Mouse (Mus musculus) heart, embryonic 11.5 days (tissue): ENCODE results near the gene Ttll5. TPM values are rescaled to one million over a fixed set of nuclear protein-coding genes. Genes with fewer than 3 reads are reported as not detected.

Experiments used
- ATAC-seq: fragments of 200-750 bp; cut with Nextera tagmentation; replicated peaks from 2 replicates; pipeline ENCODE4 v1.8.0; 2017; ENCODE audit warnings: moderate library complexity; ENCODE audit not compliant: insufficient number of reproducible peaks, low FRiP score, low TSS enrichment
- H3K27ac ChIP-seq: fragments of 300-500 bp; sonication (generic); 2 replicates; pipeline ENCODE4 v1.5.1; 2014; ENCODE audit warnings: mild to moderate bottlenecking, low read depth, low read length
- H3K27me3 ChIP-seq: fragments of 300-500 bp; sonication (generic); 2 replicates; pipeline ENCODE4 v1.6.1; 2014; ENCODE audit warnings: mild to moderate bottlenecking, low read length, mixed read lengths; ENCODE audit not compliant: control insufficient read depth, insufficient read depth
- H3K36me3 ChIP-seq: fragments of 300-500 bp; sonication (generic); 2 replicates; pipeline ENCODE4 v1.6.1; 2014; ENCODE audit warnings: mild to moderate bottlenecking, low read length, moderate library complexity, mixed read lengths; ENCODE audit not compliant: control insufficient read depth, insufficient read depth
- H3K4me1 ChIP-seq: fragments of 300-500 bp; sonication (generic); 2 replicates; pipeline ENCODE4 v1.6.1; 2014; ENCODE audit warnings: low read length; ENCODE audit not compliant: control insufficient read depth, insufficient read depth
- H3K4me2 ChIP-seq: fragments of 300-500 bp; sonication (generic); 2 replicates; pipeline ENCODE4 v1.6.1; 2014; ENCODE audit warnings: mild to moderate bottlenecking, moderate library complexity
- H3K4me3 ChIP-seq: fragments of 300-500 bp; sonication (generic); 2 replicates; pipeline ENCODE4 v1.5.1; 2014; ENCODE audit warnings: low read depth, low read length
- H3K9ac ChIP-seq: fragments of 300-500 bp; sonication (generic); 2 replicates; pipeline ENCODE4 v1.6.1; 2014; ENCODE audit warnings: mild to moderate bottlenecking, low read depth, low read length, moderate library complexity
- H3K9me3 ChIP-seq: fragments of 300-500 bp; sonication (generic); replicated peaks from 2 replicates; pipeline ENCODE4 v1.6.1; 2016; ENCODE audit warnings: low read length; ENCODE audit not compliant: control insufficient read depth
- WGBS: fragments of 180-500 bp; shearing (Covaris S2); extraction: QIAGEN DNeasy Blood & Tissue Kit; methylation state at CpG from one replicate; pipeline ENCODE4 v1.1.7; 2014; ENCODE audit not compliant: insufficient replicate concordance; 5-methylcytosine and 5-hydroxymethylcytosine counted together
- polyA plus RNA-seq: library from polyadenylated mRNA; unstranded; fragments of >200 nt; fragmentation: Nextera tagmentation; extraction: Ambion mirVana; gene quantifications from 2 replicates; pipeline ENCODE4 v1.2.1, GENCODE M21; 2014

Gene Ttll5
- polyA plus RNA-seq, 1 experiment from 2014 or later, result 16.2 TPM

DNA sequence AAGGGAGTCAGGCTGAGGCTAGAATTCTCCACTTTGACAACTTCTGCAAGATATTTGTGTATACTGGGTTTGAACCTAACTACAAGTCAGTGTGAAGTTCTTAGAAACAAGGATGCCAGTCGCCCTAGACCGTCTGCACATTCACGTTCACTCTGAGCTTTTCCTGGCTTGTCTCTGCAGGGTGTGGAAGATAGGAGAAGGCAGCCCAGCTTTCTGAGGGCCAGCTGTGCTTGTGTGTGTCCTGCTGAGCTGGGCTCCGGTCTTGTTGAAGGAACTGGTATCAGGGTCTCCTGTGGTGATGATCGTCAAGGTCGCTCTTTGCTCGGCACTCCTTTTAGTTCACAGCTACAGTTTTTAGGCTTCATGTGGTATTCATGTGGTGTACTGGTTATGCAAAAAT is 161.6 kb downstream of the Ttll5 start:
- no peaks in the 10 kb centered on the region for H3K36me3 ChIP-seq
- 32% methylated on average over 7 of the region's 7 CpGs for WGBS
- no peak overlapping the region for H3K9ac ChIP-seq
- H3K4me1 ChIP-seq, result peaks cover 16% of the 10 kb centered on the region
- H3K27ac ChIP-seq, result no peak overlapping the region
- ATAC-seq, result no peak
- H3K4me2 ChIP-seq, result no peak overlapping the region; the same call in 1 of the 2 replicates
- H3K9me3 ChIP-seq, result no peaks in the 10 kb centered on the region
- H3K4me3 ChIP-seq, result no peak overlapping the region
- H3K27me3 ChIP-seq, result no peaks in the 10 kb centered on the region

DNA sequence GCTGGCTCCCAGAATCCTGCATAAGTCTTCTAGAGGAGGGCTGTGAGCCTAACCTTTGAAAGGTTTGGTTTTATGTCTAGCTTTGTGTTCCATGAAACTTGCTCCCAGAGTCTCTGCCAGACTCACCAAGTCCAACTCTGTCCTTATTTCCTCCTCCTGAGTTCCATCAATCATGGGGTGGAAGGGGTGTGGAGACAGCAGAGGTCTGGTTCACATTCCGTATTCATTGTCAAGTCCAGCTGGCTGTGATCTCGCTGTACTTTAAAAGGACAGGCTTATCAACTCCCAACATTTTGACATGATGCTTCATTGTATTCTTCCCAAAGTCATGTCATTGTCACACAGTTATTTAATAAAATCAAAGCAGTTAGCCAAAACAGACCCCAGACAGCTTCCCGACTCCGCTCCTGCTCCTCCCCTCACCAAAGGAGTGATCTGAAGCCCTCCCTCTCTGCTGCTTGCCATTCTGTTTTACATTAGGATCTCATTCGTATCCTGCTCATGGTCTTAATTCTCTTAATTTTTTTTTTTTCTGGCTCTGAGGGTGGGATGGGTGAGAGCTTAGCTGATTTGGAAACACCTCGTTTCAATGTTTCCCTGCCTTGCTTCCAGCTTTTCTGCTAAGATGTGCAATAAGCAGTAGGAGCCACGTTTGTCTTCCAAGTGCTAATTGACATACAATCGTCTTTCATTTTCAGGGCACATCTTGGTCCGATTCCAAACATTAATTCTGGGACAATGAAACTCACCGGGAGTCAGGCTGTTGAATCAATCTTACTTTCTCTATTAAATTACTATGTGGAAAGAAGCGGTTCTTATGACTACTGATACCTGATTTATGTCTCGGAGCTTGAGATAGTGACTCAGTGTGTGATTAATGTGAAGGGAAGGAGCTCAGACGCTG is 162.3 kb downstream of the Ttll5 start:
- 56% methylated on average over 13 of the region's 13 CpGs for WGBS
- no peak overlapping the region; the same call in 1 of the 2 replicates for H3K4me2 ChIP-seq
- H3K27me3 ChIP-seq, result no peaks in the 10 kb centered on the region
- H3K9me3 ChIP-seq, result no peaks in the 10 kb centered on the region
- no peak overlapping the region for H3K27ac ChIP-seq
- no peak overlapping the region for H3K9ac ChIP-seq
- peaks cover 16% of the 10 kb centered on the region for H3K4me1 ChIP-seq
- no peak for ATAC-seq
- no peaks in the 10 kb centered on the region for H3K36me3 ChIP-seq
- no peak overlapping the region for H3K4me3 ChIP-seq

- H3K36me3 ChIP-seq, result no peaks in the 10 kb centered on the region
- H3K4me3 ChIP-seq, result no peak overlapping the region
- peaks cover 16% of the 10 kb centered on the region for H3K4me1 ChIP-seq
- 79% methylated on average over 5 of the region's 5 CpGs for WGBS
- no peaks in the 10 kb centered on the region for H3K9me3 ChIP-seq
- H3K27me3 ChIP-seq, result no peaks in the 10 kb centered on the region
- H3K9ac ChIP-seq, result no peak overlapping the region
- ATAC-seq, result no peak
- H3K4me2 ChIP-seq, result no peak overlapping the region
- no peak overlapping the region for H3K27ac ChIP-seq
Observed at GRCm38 (mm10) chr12:85987444-85987889, 163.0 kb downstream of the Ttll5 start.

GRCm38 (mm10) chr12:85988121-85988520 is 163.7 kb downstream of the Ttll5 start:
- H3K36me3 ChIP-seq, result no peaks in the 10 kb centered on the region
- H3K9me3 ChIP-seq, result no peaks in the 10 kb centered on the region
- no peak overlapping the region for H3K9ac ChIP-seq
- H3K27me3 ChIP-seq, result no peaks in the 10 kb centered on the region
- H3K4me2 ChIP-seq, result no peak overlapping the region
- no peak overlapping the region for H3K4me3 ChIP-seq
- 90% methylated on average over 4 of the region's 4 CpGs for WGBS
- peaks cover 16% of the 10 kb centered on the region for H3K4me1 ChIP-seq
- H3K27ac ChIP-seq, result no peak overlapping the region
- ATAC-seq, result no peak

DNA sequence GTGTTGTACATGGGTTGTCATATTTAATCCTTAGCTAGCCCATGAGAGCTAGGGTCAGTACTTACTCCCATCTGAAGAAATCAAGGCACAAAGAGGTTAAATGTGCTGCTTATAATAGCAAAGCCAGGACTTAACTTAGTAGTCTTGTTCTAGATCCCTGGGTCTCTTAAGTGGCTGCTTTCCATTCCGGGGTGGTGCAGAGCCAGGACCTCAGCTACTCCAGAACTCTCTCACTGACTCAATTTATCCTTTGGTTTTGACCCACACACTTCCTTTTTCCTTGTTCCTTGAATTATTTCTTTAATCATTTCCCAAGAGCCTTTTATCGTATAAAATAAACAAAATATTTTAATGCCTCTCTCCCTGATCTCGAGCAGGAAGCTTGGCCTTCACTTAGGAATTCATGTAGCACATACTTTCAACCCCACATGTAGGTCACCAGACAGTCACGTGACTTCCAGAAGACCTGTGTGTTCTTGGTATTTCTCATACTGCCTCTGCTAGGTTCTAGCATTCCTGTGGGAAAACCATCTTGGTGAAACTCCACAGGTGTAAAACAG is 164.4 kb downstream of the Ttll5 start:
- peaks cover 16% of the 10 kb centered on the region for H3K4me1 ChIP-seq
- WGBS, result 82% methylated on average over 4 of the region's 4 CpGs
- H3K9me3 ChIP-seq, result no peaks in the 10 kb centered on the region
- no peaks in the 10 kb centered on the region for H3K36me3 ChIP-seq
- no peak overlapping the region for H3K4me3 ChIP-seq
- no peak for ATAC-seq
- H3K4me2 ChIP-seq, result no peak overlapping the region
- no peak overlapping the region for H3K9ac ChIP-seq
- H3K27me3 ChIP-seq, result no peaks in the 10 kb centered on the region
- no peak overlapping the region for H3K27ac ChIP-seq

GRCm38 (mm10) chr12:85992013-85992837 is 167.8 kb downstream of the Ttll5 start:
- no peak overlapping the region for H3K4me2 ChIP-seq
- no peaks in the 10 kb centered on the region for H3K27me3 ChIP-seq
- H3K4me1 ChIP-seq, result no peaks in the 10 kb centered on the region
- ATAC-seq, result no peak
- WGBS, result 69% methylated on average over 7 of the region's 7 CpGs
- H3K27ac ChIP-seq, result no peak overlapping the region; the same call in 1 of the 2 replicates
- no peaks in the 10 kb centered on the region for H3K9me3 ChIP-seq
- H3K4me3 ChIP-seq, result no peak overlapping the region
- no peak overlapping the region for H3K9ac ChIP-seq
- H3K36me3 ChIP-seq, result peaks cover 2% of the 10 kb centered on the region; the same call in 1 of the 2 replicates

- no peak for ATAC-seq
Observed at GRCm38 (mm10) chr12:85992838-85993234, 168.4 kb downstream of the Ttll5 start.

DNA sequence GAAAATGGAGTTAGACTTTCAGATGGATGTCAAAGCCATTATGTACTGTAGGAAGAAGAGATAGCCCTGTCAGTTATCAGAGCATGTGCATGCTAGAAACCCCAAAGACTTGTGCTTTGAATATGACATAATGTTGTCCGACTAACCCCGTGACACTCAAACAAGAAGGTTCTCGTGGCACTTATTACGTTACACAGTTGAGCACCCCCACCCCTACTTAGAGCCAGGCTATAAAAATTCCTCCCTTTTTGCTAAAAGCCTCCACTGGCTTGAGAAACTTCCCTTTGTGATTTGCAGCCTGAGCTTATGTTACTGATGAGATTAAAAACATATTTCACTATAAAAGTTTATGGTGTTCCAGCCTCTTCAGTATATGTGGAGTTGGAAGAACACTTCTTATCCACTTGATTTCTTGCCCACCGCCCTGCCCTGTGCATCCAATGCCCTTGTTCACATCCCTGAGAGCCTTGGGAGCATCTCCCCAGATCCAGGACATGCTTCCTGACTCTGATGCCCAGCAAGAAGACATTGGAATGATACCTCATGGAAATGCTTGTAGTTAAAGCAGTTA is 169.4 kb downstream of the Ttll5 start:
- no peak overlapping the region for H3K27ac ChIP-seq
- H3K36me3 ChIP-seq, result peaks cover 2% of the 10 kb centered on the region; the same call in 1 of the 2 replicates
- H3K9me3 ChIP-seq, result no peaks in the 10 kb centered on the region
- no peak overlapping the region for H3K9ac ChIP-seq
- no peak for ATAC-seq
- H3K27me3 ChIP-seq, result no peaks in the 10 kb centered on the region
- H3K4me1 ChIP-seq, result no peaks in the 10 kb centered on the region
- no peak overlapping the region for H3K4me3 ChIP-seq
- 84% methylated on average over 5 of the region's 5 CpGs for WGBS
- H3K4me2 ChIP-seq, result no peak overlapping the region

More at GRCm38 (mm10) chr12:85992838-85993234, 168.4 kb downstream of the Ttll5 start:
- Histone ChIP-seq H3K4me1 (no peaks in the 10 kb centered on the region), H3K27ac (no peak overlapping the region), H3K4me3 (no peak overlapping the region), H3K27me3 (no peaks in the 10 kb centered on the region), H3K9ac (no peak overlapping the region), H3K4me2 (no peak overlapping the region), H3K36me3 (peaks cover 2% of the 10 kb centered on the region; the same call in 1 of the 2 replicates), H3K9me3 (no peaks in the 10 kb centered on the region)
- 86% methylated on average over 2 of the region's 2 CpGs for WGBS
